Mouse (Mus musculus): Measurements from ENCODE around the gene Nlk.

- no peak for TF ChIP-seq POLR2A (IDR thresholded peaks at IDR 0.05; ENCODE audit: extremely low read depth, insufficient read depth, low read length)
- TF ChIP-seq CTCF (IDR thresholded peaks at IDR 0.05; ENCODE audit: low read depth, low read length): no peak
These were observed 11.5 kb upstream of the Nlk start for GRCm38 (mm10) chr11:78708642-78709041.

All from liver, adult 2 months (tissue).